Mouse (Mus musculus): ENCODE measurements around the gene Sec24a. TPM values are rescaled to one million over a fixed set of nuclear protein-coding genes. Genes with fewer than 3 reads are reported as not detected.

Gene Sec24a
- polyA plus RNA-seq, 1 experiment from 2014 or later = 12.7 TPM

- no peak overlapping the region for H3K27ac ChIP-seq
- H3K4me2 ChIP-seq = no peak overlapping the region
- peaks cover 88% of the 10 kb centered on the region for H3K36me3 ChIP-seq
- no peak overlapping the region for H3K9ac ChIP-seq (replicated peaks)
- ATAC-seq (ENCODE audit: insufficient number of reproducible peaks, insufficient read depth, low FRiP score, low TSS enrichment, low read depth) = no peak
- no peaks in the 10 kb centered on the region for H3K4me1 ChIP-seq (replicated peaks)
- H3K4me3 ChIP-seq (replicated peaks) = no peak overlapping the region
- 85% methylated on average over 6 of the region's 6 CpGs for WGBS
- H3K27me3 ChIP-seq = no peaks in the 10 kb centered on the region
- 0 out of 2 replicates have a peak, but pooled peaks cover 4% of the 10 kb centered on the region for H3K9me3 ChIP-seq
These were observed 22.5 kb upstream of the Sec24a start for GRCm38 (mm10) chr11:51785926-51786325.

GRCm38 (mm10) chr11:51782721-51783120 is 19.3 kb upstream of the Sec24a start:
- H3K27ac ChIP-seq = no peak overlapping the region
- ATAC-seq (ENCODE audit: insufficient number of reproducible peaks, insufficient read depth, low FRiP score, low TSS enrichment, low read depth) = no peak
- H3K4me3 ChIP-seq (replicated peaks) = no peak overlapping the region
- H3K36me3 ChIP-seq = peaks cover 85% of the 10 kb centered on the region
- H3K27me3 ChIP-seq = no peaks in the 10 kb centered on the region
- H3K4me2 ChIP-seq = no peak overlapping the region
- WGBS = 89% methylated on average over 6 of the region's 6 CpGs
- no peaks in the 10 kb centered on the region for H3K4me1 ChIP-seq (replicated peaks)
- no peak overlapping the region for H3K9ac ChIP-seq (replicated peaks)
- 0 out of 2 replicates have a peak, but pooled peaks cover 4% of the 10 kb centered on the region for H3K9me3 ChIP-seq

GRCm38 (mm10) chr11:51780773-51781267 is 17.4 kb upstream of the Sec24a start:
- WGBS = 88% methylated on average over 9 of the region's 9 CpGs
- no peak overlapping the region for H3K9ac ChIP-seq (replicated peaks)
- no peaks in the 10 kb centered on the region for H3K4me1 ChIP-seq (replicated peaks)
- no peaks in the 10 kb centered on the region for H3K27me3 ChIP-seq
- H3K4me2 ChIP-seq = no peak overlapping the region
- H3K9me3 ChIP-seq = 0 out of 2 replicates have a peak, but pooled peaks cover 2% of the 10 kb centered on the region
- H3K27ac ChIP-seq = no peak overlapping the region
- H3K4me3 ChIP-seq (replicated peaks) = no peak overlapping the region
- ATAC-seq (ENCODE audit: insufficient number of reproducible peaks, insufficient read depth, low FRiP score, low TSS enrichment, low read depth) = no peak
- H3K36me3 ChIP-seq = peaks cover 76% of the 10 kb centered on the region

- Histone ChIP-seq H3K4me2 (no peak overlapping the region), H3K9ac (replicated peaks) (no peak overlapping the region), H3K27ac (no peak overlapping the region), H3K27me3 (no peaks in the 10 kb centered on the region), H3K36me3 (peaks cover 49% of the 10 kb centered on the region), H3K4me1 (replicated peaks) (no peaks in the 10 kb centered on the region), H3K9me3 (no peaks in the 10 kb centered on the region), H3K4me3 (replicated peaks) (no peak overlapping the region)
- 90% methylated on average over 5 of the region's 5 CpGs for WGBS
- ATAC-seq (ENCODE audit: insufficient number of reproducible peaks, insufficient read depth, low FRiP score, low TSS enrichment, low read depth) = no peak
These were observed 14.0 kb upstream of the Sec24a start for GRCm38 (mm10) chr11:51777478-51777877.

GRCm38 (mm10) chr11:51775507-51775906 is 12.1 kb upstream of the Sec24a start:
- Histone ChIP-seq H3K36me3 (peaks cover 29% of the 10 kb centered on the region), H3K27me3 (no peaks in the 10 kb centered on the region), H3K27ac (no peak overlapping the region), H3K9me3 (no peaks in the 10 kb centered on the region), H3K9ac (replicated peaks) (no peak overlapping the region), H3K4me3 (replicated peaks) (no peak overlapping the region), H3K4me1 (replicated peaks) (no peaks in the 10 kb centered on the region), H3K4me2 (no peak overlapping the region)
- 82% methylated on average over 3 of the region's 3 CpGs for WGBS
- ATAC-seq (ENCODE audit: insufficient number of reproducible peaks, insufficient read depth, low FRiP score, low TSS enrichment, low read depth) = no peak

GRCm38 (mm10) chr11:51768296-51768695 is 4.9 kb upstream of the Sec24a start:
- H3K4me1 ChIP-seq (replicated peaks) = peaks cover 7% of the 10 kb centered on the region
- no peak overlapping the region for H3K4me3 ChIP-seq (replicated peaks)
- ATAC-seq (ENCODE audit: insufficient number of reproducible peaks, insufficient read depth, low FRiP score, low TSS enrichment, low read depth) = no peak
- H3K36me3 ChIP-seq = 0 out of 2 replicates have a peak, but pooled peaks cover 3% of the 10 kb centered on the region
- H3K27ac ChIP-seq = no peak overlapping the region
- H3K9ac ChIP-seq (replicated peaks) = no peak overlapping the region
- H3K9me3 ChIP-seq = no peaks in the 10 kb centered on the region
- H3K27me3 ChIP-seq = no peaks in the 10 kb centered on the region
- 70% methylated on average over 5 of the region's 5 CpGs for WGBS
- no peak overlapping the region for H3K4me2 ChIP-seq

- Histone ChIP-seq H3K4me2 (no peak overlapping the region), H3K36me3 (0 out of 2 replicates have a peak, but pooled peaks cover 3% of the 10 kb centered on the region), H3K9me3 (no peaks in the 10 kb centered on the region), H3K4me1 (replicated peaks) (peaks cover 7% of the 10 kb centered on the region), H3K9ac (replicated peaks) (no peak overlapping the region), H3K4me3 (replicated peaks) (no peak overlapping the region), H3K27me3 (no peaks in the 10 kb centered on the region), H3K27ac (no peak overlapping the region)
- WGBS = 73% methylated on average over 8 of the region's 8 CpGs
- ATAC-seq (ENCODE audit: insufficient number of reproducible peaks, insufficient read depth, low FRiP score, low TSS enrichment, low read depth) = no peak
These were observed 4.3 kb upstream of the Sec24a start for GRCm38 (mm10) chr11:51767579-51768220.

GRCm38 (mm10) chr11:51764816-51765215 is 1.4 kb upstream of the Sec24a start:
- no peak overlapping the region for H3K27ac ChIP-seq
- peak overlapping the region; percentile 77 for H3K4me2 ChIP-seq
- H3K4me3 ChIP-seq (replicated peaks) = no peak overlapping the region
- ATAC-seq (ENCODE audit: insufficient number of reproducible peaks, insufficient read depth, low FRiP score, low TSS enrichment, low read depth) = no peak
- H3K36me3 ChIP-seq = 0 out of 2 replicates have a peak, but pooled peaks cover 3% of the 10 kb centered on the region
- H3K27me3 ChIP-seq = 0 out of 2 replicates have a peak, but pooled peaks cover under 1% of the 10 kb centered on the region
- WGBS = 83% methylated on average over 4 of the region's 4 CpGs
- H3K4me1 ChIP-seq (replicated peaks) = peaks cover 7% of the 10 kb centered on the region
- H3K9me3 ChIP-seq = no peaks in the 10 kb centered on the region
- no peak overlapping the region for H3K9ac ChIP-seq (replicated peaks)

- peak overlapping the region; percentile 86 for H3K4me3 ChIP-seq (replicated peaks)
- WGBS = 7% methylated on average over 13 of the region's 13 CpGs
- H3K4me1 ChIP-seq (replicated peaks) = peaks cover 7% of the 10 kb centered on the region
- 0 out of 2 replicates have a peak, but pooled peaks cover 4% of the 10 kb centered on the region for H3K27me3 ChIP-seq
- no peak for ATAC-seq (ENCODE audit: insufficient number of reproducible peaks, insufficient read depth, low FRiP score, low TSS enrichment, low read depth)
- H3K27ac ChIP-seq = no peak overlapping the region
- peak overlapping the region; percentile 84 for H3K9ac ChIP-seq (replicated peaks)
- no peaks in the 10 kb centered on the region for H3K9me3 ChIP-seq
- H3K36me3 ChIP-seq = no peaks in the 10 kb centered on the region
- H3K4me2 ChIP-seq = peak overlapping the region; percentile 77
These were observed 521 bp upstream of the Sec24a start for GRCm38 (mm10) chr11:51763955-51764354.

- Histone ChIP-seq H3K4me3 (replicated peaks) (no peak overlapping the region), H3K4me2 (no peak overlapping the region), H3K4me1 (replicated peaks) (peaks cover 12% of the 10 kb centered on the region), H3K9ac (replicated peaks) (no peak overlapping the region), H3K27ac (no peak overlapping the region), H3K27me3 (0 out of 2 replicates have a peak, but pooled peaks cover 4% of the 10 kb centered on the region), H3K9me3 (no peaks in the 10 kb centered on the region), H3K36me3 (no peaks in the 10 kb centered on the region)
- 73% methylated on average over 5 of the region's 5 CpGs for WGBS
- ATAC-seq (ENCODE audit: insufficient number of reproducible peaks, insufficient read depth, low FRiP score, low TSS enrichment, low read depth) = no peak
These were observed 2.2 kb downstream of the Sec24a start for GRCm38 (mm10) chr11:51761241-51761640.

- H3K27ac ChIP-seq = no peak overlapping the region
- no peak overlapping the region for H3K9ac ChIP-seq (replicated peaks)
- H3K27me3 ChIP-seq = 0 out of 2 replicates have a peak, but pooled peaks cover 4% of the 10 kb centered on the region
- no peak for ATAC-seq (ENCODE audit: insufficient number of reproducible peaks, insufficient read depth, low FRiP score, low TSS enrichment, low read depth)
- WGBS = 87% methylated on average over 6 of the region's 6 CpGs
- H3K4me3 ChIP-seq (replicated peaks) = no peak overlapping the region
- H3K36me3 ChIP-seq = no peaks in the 10 kb centered on the region
- H3K4me2 ChIP-seq = no peak overlapping the region
- H3K4me1 ChIP-seq (replicated peaks) = peaks cover 17% of the 10 kb centered on the region
- no peaks in the 10 kb centered on the region for H3K9me3 ChIP-seq
These were observed 3.3 kb downstream of the Sec24a start for GRCm38 (mm10) chr11:51759941-51760657.
